Mouse (Mus musculus): Measurements from ENCODE around the gene Man2a1.

- TF ChIP-seq CTCF (IDR thresholded peaks at IDR 0.05; ENCODE audit: borderline replicate concordance, insufficient read depth, low read length) = no peak
- no peak for TF ChIP-seq POLR2A (IDR thresholded peaks at IDR 0.05; ENCODE audit: low read depth, low read length)
These were observed 81.4 kb downstream of the Man2a1 start for GRCm38 (mm10) chr17:64681927-64682326.

All from embryonic fibroblast, embryonic 13.5 days (primary cell).